Mouse (Mus musculus) heart, postnatal 36 days (tissue): Measurements from ENCODE around the gene Bub1b. TPM values are rescaled to one million over a fixed set of nuclear protein-coding genes. Genes with fewer than 3 reads are reported as not detected.
"Not testable (repeated sequence)": the region's sequence is repeated elsewhere in the genome, so short reads cannot be mapped to it uniquely, and the experiment has no call there.

ENCODE experiments used
- DNase-seq, 2 experiments: peaks; one replicate each; pipeline ENCODE4 v3.0.0; 2021 to 2022
- intact Hi-C: fragments of 180-260 bp; cut with DNase I; formaldehyde crosslinking; loops from one replicate; pipeline ENCODE4 v1.15.1; 2025
- total RNA-seq, 2 experiments: library from RNA; stranded (reverse); gene quantifications; 2 replicates each; pipeline ENCODE4 v1.2.3; 2021

Bub1b gene
- total RNA-seq, 2 experiments from 2014 or later = 1.4 to 1.8 TPM

DNA sequence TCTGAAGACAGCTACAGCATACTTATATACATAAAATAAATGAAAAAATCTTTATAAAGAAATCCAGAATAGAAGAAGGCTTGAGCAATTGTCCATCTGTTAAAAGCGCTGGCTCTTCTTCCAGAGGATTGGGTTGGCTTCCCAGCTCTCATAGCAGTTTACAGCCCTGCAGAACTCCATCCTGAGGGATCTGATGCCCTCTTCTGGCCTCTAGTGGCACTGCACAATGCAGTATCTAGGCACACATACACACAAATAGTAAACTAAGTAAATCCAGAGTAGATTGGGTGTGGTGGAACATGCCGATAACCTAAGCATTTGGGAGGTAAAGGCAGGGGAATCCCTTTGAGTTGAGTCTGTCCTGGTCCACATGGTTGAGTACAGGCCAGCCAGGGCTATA, 8.0 kb downstream of the Bub1b start:
- intact Hi-C loops = loop anchor here (1.0 to 10.0 kb wide), 2 partner anchors 119 to 341 kb away; no protein-coding TSS in a partner anchor
- peak; percentile 57 to 66 for DNase-seq

DNA sequence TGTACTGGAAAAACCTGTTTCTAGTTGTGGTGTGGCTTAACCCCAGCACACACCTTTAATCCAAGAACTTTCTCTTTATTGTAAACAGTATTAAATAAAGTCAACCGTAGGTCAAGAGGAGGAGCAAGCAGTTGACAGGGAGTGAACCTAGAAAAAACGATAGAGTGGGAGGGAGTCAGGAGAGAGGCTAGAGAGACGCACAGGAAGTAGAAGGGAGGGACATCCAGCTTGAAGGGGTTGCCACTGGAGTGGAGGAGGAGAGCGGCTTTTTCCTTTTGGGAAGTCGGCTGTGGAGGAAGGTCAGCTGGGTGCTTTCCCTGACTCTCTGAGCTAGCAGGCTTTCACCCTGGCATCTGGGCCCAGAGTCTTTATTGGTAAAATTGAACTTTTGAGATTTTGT, 9.0 kb downstream of the Bub1b start:
- intact Hi-C loops = loop anchor here (1.0 to 10.0 kb wide), 2 partner anchors 120 to 342 kb away; no protein-coding TSS in a partner anchor
- no peak for DNase-seq

DNA sequence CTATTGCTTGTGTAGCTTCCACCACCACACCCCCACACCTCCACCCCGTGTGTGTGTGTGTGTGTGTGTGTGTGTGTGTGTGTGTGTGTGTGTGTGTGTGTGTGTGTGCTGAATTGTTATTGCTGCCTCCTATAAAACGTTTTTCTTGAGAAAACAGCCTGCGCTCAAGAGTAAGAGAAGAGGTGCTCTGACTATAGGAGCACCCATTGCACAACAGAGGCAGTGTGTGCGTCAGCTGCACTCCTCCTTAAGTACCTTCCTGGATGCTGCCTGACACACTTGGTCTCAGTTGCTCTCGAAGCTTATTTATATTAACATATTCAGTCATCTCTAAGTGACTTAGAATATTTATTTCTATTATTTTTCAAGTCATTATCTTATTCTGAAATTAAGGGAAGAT, 20.0 kb downstream of the Bub1b start:
- DNase-seq = no peak
- intact Hi-C loops = no loop called here

DNA sequence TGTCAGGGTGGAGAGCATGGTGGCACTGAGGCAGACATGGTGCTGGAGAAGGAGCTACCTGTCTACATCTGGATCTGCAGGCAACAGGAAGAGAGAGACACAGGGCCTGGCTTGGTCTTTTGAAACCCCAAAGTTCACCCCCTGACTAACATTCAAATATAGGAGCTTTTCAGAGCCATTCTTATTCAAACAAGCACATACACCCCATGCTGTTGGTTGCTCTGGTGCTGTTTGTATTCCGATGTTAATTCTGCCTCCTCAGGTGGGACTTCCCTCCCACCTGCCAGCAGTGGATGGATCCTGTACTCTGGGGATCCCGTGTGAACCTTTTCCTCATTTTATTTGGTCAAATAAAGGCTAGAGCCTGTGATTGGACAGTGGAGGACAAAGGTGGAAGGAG, 22.1 kb downstream of the Bub1b start:
- intact Hi-C loops = no loop called here
- DNase-seq = no peak

DNA sequence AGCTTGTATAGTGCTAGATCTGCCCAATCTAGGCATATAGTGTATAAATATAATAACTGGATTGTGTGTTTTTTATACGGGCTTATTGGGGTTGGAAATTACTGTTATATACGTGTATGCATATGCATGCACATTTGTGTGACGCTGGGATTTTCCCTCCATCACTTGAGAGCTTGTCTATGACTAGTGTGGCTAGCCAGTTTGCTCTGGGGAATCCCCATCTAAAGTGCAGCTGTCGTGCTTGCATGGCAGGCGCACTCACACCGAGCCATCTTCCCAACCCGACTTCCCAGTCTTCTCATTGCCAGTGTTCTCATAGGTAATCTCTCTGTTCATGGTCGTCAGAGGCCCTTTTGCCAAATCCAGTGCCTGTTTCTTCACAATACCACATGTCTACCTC, 22.6 kb downstream of the Bub1b start:
- intact Hi-C loops = no loop called here
- DNase-seq = no peak

DNA sequence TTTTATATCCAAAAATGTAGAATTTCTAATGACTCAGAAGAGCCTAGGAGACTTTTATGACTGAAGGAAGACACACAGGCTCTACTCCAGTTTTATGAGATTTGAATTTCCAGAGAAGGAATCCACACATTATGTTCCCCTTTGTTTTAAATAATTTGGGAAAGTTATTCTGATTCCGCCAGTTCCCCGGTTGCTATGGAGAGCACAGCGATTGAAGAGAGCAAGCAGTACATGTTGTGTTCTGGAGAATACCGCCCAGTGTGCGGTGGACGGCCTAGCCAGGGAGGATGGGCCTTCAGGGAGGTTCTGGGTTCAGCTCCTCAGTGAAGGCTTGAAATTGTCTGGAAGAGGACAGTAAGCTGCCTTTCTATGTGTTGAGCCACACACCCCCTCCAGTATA, 31.3 kb downstream of the Bub1b start:
- DNase-seq = no peak
- intact Hi-C loops = no loop called here

DNA sequence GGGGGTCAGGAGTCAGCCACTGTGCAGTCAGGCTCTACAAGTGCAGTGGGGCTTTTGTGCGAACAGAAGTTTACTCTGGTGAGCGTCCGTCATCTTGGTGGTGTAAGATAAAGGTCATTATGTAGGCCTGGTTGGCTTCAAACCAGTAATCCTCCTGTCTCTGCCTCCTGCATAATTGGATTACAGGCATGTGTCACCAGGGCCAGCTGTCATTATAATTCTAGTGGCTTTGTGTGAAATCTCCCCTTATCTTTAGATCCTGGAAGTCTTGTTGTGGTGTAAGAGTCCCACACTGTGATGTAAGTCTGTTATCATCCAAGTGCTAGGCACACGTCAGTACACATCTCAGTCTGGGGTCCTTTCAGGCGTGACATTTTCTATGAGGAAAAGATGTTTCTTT, 35.4 kb downstream of the Bub1b start:
- no peak for DNase-seq
- intact Hi-C loops = no loop called here

DNA sequence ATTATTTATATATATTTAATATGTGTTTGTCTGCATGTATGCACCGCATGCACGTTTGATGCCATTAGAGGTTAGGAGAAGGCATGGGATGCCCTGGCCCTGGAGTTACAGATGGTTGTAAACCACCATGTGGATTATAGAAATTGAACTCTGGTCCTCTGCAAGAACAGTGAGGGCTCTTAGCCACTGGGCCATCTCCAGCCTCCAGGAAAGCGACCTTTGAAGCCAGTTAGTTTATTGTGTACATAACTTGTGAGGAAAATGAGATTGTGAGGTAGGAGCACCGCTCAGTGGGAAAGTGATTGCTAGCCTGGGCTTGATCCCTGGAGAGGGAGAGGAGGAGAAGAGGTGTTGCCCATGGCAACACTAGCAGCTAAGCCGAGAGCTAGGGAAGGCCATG, 39.2 kb downstream of the Bub1b start:
- intact Hi-C loops = no loop called here
- no peak for DNase-seq

DNA sequence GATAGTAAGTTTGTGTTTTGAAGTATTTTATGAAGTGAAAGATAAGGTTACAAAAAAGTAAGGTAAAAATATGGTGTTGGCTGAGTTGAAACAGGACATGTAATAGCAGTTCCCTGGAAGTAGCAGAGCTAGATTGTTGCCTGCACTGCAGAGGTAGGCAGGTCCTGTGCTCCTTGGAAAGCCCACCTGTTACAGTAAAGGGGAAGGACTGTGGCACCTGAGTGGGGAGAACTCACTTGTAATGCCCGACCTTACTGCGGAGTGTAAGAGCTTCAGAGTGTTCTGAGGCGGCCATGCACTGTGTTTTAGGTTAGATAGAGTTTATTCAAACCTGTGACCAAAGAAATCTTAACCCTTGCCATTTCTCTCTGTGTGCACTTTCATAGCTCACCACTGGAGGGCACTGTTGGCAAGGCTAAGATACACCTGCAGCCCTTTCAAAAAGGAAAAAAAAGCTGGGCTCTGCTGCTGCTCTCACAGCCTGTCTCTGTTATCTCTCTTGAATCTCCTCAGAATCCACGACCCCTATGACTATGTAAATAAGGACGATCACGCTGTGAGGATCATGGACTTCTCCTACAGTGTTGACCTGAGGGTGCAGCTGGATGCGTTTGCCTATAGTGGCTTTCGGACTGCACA, 40.0 kb downstream of the Bub1b start:
- intact Hi-C loops = loop anchor here (1.0 kb wide), 3 partner anchors 57 to 245 kb away; no protein-coding TSS in a partner anchor

DNA sequence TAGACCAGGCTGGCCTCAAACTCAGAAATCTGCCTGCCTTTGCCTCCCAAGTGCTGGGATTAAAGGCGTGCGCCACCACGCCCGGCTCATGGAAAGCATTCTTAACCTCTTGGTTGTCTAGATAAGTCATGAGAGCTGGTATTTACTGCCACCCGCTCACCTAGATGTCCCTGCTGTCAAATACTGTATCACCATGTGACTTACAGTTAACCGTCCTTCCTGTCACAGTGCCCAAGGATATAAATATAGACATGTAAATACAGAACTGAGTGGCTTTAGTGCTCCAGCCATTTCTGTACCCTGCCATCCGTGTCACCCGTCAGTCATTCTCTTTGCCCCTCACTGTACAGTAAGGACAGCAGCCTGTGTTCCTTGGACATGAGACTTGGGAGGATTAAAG, 40.7 kb downstream of the Bub1b start:
- DNase-seq = no peak
- intact Hi-C loops = loop anchor here (1.0 kb wide), 3 partner anchors 57 to 245 kb away; no protein-coding TSS in a partner anchor

More for the DNA sequence above, 40.0 kb downstream of the Bub1b start:
- peak; percentile 73 to 75 for DNase-seq

DNA sequence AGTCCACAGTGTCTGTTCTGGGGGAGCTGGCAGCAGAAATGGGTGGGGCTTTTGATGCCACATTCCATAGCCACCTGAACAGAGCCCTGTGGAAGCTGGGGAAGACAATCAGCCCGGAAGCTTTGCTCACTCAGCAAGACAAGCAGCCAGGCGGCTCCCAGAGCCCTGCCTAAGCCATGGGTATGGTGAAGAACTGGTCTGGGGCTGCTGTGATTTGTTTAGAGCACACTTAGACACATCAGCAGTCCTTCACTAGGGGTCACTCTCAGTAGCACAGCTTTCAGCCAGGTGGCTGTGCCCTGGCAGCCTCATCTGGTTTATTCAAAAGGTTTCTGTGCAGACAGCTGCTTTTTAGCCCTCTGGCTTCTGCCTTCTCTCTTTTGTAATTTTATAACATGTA, 43.1 kb downstream of the Bub1b start:
- intact Hi-C loops = loop anchor here (2.0 to 5.0 kb wide), 2 partner anchors 16 to 36 kb away; no protein-coding TSS in a partner anchor
- no peak for DNase-seq

DNA sequence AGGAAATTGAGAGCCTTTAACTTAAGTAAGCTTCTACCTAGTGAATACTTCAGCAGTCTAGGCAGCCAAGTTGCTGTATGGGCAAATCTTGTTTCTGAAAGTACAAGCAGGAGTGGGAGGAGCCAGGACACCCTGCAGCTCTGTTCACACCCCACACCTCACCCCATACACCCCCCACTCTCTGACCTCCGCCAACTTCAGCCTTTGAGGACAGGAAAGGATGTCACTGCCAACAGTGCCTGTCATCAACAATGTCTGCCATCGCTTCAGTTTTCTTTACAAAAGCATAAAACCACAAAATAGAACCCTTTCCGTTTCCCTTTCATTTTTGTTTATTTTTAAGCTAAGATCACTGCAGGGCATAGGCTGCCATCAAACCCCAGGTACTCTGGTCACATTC, 44.4 kb downstream of the Bub1b start:
- intact Hi-C loops = loop anchor here (5.0 kb wide), 1 partner anchor 35 kb away; no protein-coding TSS in a partner anchor
- no peak for DNase-seq

DNA sequence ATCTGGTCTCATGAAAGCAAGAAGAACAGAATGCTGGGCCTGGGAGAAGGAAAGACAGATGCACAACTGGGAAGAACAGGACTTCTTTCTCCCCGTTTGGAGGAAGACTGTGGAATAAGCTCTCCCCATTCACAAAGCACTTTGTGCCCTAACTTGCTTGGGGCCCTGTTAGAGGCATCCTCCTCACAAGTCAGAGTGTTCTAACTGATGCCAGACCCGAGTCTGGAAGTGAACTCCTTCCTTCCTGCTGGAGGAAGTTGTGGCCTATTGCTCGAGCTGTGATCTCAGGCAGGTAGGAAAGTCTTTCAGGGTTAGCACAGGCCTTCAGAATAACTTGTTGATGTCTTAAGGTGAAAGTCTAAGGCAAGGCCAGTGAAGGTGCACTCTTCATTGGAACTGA, 44.9 kb downstream of the Bub1b start:
- no peak for DNase-seq
- intact Hi-C loops = loop anchor here (5.0 kb wide), 1 partner anchor 34 kb away; no protein-coding TSS in a partner anchor

DNA sequence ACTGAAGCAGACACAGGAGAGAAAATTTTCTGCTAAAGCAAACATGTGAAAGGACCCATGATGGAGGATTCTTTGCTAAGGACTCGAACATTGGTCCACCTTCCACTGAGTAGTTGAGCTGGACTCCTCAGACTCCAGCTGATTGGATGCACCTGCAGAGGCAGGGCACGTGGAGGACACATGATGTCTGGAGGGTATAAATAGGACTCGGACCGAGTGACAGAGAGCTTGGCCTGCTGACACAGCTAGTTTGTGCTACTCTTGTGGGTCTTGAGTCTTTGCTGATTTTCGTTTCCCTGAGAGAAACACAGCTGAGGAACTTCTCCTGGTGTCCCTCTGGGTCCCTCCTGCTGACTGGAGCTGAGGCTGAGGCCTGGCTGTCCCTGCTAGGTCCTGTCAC, 48.7 kb downstream of the Bub1b start:
- DNase-seq = no peak
- intact Hi-C loops = no loop called here

DNA sequence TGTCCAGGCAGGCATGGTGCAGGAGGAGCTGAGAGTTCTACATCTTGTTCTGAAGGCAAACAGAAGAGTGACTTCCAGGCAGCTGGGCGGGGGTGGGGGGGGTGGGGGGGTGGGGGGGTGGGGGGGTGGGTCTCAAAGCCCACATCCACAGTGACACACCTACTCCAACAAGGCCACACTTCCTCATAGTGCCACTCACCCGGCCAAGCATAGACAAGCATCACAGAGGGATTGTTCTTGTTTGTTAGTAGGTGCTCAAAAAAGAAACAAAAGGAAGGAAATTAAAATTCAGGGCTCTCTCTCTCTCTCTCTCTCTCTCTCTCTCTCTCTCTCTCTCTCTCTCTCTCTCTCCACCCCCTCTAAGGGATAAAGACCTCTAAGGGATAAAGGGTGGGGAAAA, 52.7 kb downstream of the Bub1b start:
- intact Hi-C loops, DNase-seq: not testable (repeated sequence)

DNA sequence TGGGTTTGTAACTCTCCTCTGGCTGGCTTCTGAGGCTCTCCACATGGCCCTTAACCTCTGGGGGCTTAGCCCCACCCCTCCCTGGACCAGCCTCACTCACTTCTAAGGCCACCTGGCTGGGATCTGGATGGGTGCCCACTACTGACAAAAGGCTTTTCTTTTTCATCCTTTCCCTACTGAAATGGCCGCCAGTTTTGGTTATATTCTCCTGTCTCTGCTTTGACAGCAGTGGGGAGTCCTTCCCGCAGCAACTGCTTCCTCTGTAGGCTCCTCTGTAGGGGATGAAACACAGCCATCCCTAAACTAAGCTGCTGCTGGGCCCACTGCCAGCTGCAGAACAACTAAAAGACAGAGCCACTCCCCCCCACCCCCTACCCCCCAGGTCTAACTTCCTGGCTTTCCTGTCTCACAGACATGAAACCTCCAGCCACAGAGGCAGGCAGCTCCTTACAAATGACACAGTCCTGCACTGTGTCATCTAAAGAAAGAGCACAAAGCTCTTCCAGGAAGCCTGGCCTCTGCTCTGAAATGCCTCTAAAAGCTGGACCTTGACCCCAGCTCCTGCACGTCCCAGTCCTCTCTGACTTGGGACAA, 58.8 kb downstream of the Bub1b start:
- intact Hi-C loops = loop anchor here (2.0 to 5.0 kb wide), 2 partner anchors 16 to 41 kb away; no protein-coding TSS in a partner anchor
- DNase-seq = no peak

DNA sequence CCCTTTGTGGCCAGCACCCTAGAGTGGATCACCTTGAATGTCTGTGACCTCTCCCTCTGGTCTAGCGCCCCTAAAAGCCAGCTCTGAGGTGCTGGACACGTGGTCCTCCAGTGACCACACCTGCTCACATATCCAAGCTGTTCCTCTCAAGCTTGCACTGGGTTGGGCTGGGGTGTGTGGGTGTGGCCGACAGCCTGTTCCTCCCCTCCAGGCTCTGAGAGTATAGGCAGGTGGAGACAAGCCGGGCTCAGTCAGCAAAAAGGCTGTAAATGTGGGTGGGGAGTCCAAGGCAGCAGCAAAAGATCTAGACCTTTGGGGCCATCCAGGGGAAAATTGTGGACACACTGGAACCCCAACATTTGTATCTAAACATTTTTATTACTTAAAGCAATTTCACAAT, 60.4 kb downstream of the Bub1b start:
- intact Hi-C loops = loop anchor here (5.0 kb wide), 1 partner anchor 39 kb away; no protein-coding TSS in a partner anchor
- no peak for DNase-seq

DNA sequence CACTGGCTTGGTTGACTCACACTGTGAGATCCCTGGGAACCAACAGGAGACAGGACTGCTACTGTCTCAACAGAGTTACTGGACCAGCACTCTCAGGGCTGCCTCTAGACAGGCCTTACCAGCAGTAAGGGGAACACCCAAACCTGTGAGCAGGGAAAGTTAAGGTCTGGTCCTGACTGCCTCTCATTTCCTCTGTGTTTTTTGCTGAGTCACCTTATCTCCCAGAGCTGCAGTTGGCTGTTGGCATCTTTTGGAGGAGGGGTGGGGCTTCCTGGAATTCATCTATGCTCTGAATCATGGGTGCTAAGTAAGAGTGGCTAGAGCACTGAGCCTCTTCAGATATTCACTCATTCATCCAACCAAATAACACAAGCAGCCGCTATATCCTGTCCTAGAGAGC, 61.1 kb downstream of the Bub1b start:
- DNase-seq = peak; percentile 34 to 43
- intact Hi-C loops = loop anchor here (5.0 kb wide), 1 partner anchor 38 kb away; no protein-coding TSS in a partner anchor

DNA sequence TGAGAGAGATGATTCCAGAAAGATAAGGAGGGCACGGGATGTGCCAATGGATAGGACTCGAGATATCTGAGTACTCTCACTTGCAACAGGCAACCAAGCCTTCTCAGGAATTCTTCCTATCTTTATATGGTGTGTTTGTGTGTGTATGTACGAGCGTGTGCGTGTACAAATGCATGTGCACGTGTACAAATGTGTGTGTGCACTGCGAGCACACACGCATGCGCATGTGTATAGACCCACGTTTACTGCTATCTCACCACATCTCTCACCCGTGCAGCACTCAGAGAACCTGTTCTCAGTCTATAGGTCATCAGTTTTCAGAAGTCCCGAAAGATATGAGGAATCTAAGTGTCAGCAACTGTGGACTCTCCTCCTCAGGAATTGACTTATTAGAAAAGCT, 61.5 kb downstream of the Bub1b start:
- DNase-seq = no peak
- intact Hi-C loops = loop anchor here (5.0 kb wide), 1 partner anchor 38 kb away; no protein-coding TSS in a partner anchor

DNA sequence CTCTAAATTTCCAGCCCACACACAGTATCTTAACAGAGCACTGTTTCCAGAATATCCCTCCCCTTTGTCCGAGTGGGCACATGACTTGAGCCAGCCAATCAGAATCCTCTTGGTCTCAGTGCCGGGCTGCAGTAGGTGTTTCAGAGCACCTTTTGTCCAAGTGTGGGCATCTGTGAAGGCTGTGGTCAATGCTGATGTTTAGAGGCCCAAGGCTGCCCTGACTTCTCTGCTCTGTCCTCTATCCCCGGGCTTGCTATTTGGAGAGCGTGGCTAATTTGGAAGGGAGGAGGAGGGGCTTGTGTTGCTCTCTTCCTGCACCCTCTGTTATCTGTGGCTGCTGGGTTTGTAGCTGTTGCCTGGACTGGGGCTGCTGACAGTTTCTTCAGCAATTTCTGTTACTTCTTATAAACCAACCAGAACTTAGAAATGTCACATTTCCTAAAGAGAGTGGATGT, 62.0 kb downstream of the Bub1b start:
- intact Hi-C loops = loop anchor here (5.0 kb wide), 1 partner anchor 37 kb away; no protein-coding TSS in a partner anchor
- peak; percentile 54 to 67 for DNase-seq

DNA sequence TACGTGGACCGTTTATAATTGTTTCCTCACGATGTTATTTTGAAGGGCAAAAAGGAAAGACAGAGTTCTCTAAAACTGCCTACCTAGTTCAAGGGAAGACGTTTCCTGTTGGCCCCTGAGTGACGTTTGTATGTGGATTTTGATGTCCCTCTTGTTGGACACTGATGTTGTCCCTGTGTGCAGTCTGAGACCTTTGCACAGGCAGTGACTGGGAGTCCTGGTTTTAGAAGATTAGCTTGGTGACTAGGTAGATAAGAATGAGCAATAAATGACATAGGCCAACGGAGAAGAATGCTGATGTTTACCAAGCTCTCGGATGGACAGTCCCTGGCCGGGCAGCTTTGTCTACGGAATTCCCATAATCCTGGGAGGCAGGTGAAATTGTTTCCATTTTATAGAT, 63.9 kb downstream of the Bub1b start:
- intact Hi-C loops = no loop called here
- DNase-seq = no peak
